Mouse (Mus musculus) brain, embryonic 14.5 days (tissue): Measurements from ENCODE around the gene Olfr389.

Experiments
- CTCF ChIP-seq: fragments of 200-500 bp; IDR thresholded peaks from 2 replicates; pipeline ENCODE4 v1.5.1; 2012; ENCODE audit warnings: inconsistent platforms, mild to moderate bottlenecking, moderate library complexity, borderline replicate concordance; ENCODE audit not compliant: insufficient read depth, insufficient read length; ENCODE audit errors: extremely low read depth
- POLR2A ChIP-seq: fragments of 200-500 bp; IDR thresholded peaks from 2 replicates; pipeline ENCODE4 v1.6.1; 2012; ENCODE audit warnings: mild to moderate bottlenecking, inconsistent platforms, borderline replicate concordance; ENCODE audit not compliant: poor library complexity, insufficient read depth, insufficient read length, severe bottlenecking; ENCODE audit errors: extremely low read depth

GRCm38 (mm10) chr11:73780613-73781012 is at the start of gene Olfr389:
- TF ChIP-seq CTCF, result no peak
- no peak for TF ChIP-seq POLR2A
